Mouse (Mus musculus) CH12.LX (cell line): ENCODE data around the gene Rusc2.

Experiments
- NRF1 ChIP-seq: IDR thresholded peaks from 2 replicates; pipeline ENCODE4 v1.6.1; 2014; ENCODE audit warnings: low read depth, mild to moderate bottlenecking, inconsistent platforms, low read length, improper control_type of control experiment, moderate library complexity
- POLR2A ChIP-seq: IDR thresholded peaks from 2 replicates; pipeline ENCODE4 v1.6.1; 2011; ENCODE audit warnings: low read depth, mild to moderate bottlenecking, improper control_type of control experiment, low read length

DNA sequence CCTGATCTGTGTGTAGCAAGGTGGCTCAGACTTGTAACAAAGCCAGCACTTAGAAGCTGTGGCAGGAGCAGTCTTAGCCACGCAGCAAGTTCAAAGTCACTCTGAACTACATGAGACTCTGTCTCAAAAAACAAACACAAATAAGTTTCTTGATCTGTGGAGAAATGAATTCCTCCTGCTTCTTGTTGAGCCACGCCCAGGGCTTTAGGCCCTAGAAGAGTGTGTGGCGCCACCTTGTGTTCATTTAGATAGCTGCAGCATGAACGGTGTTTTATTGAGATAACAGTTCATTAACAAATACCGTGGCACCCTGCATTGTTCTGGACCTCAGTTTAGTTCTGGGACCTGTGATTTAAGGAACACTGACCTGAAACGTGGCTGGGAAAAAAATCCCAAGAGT, 38.5 kb downstream of the Rusc2 start:
- TF ChIP-seq NRF1 = no peak
- no peak for TF ChIP-seq POLR2A
